Mouse (Mus musculus) erythroblast, adult 5-6 weeks (primary cell): Measurements from ENCODE around the gene Aff3. TPM values are rescaled to one million over a fixed set of nuclear protein-coding genes. Genes with fewer than 3 reads are reported as not detected.

Experiments
- ATAC-seq: replicated peaks from 2 replicates; pipeline ENCODE4 v1.8.0; 2016; ENCODE audit warnings: moderate number of reproducible peaks, mild to moderate bottlenecking, moderate TSS enrichment, inconsistent platforms; ENCODE audit not compliant: poor library complexity, low FRiP score, severe bottlenecking
- total RNA-seq, 2 experiments: library from RNA; stranded (forward) in 1 of 2; stranded (reverse) in 1 of 2; fragments of 150-400 nt in 1 of 2; fragments of 200-764, 138-1000 nt in 1 of 2; gene quantifications; 2 replicates each; pipeline versions ENCODE4 v1.2.3 to v1.2.4; 2015 to 2017; ENCODE audit warnings: low replicate concordance in 2 of 2

Aff3 gene
- total RNA-seq, 2 experiments from 2014 or later: 2.0 to 15.0 TPM

DNA sequence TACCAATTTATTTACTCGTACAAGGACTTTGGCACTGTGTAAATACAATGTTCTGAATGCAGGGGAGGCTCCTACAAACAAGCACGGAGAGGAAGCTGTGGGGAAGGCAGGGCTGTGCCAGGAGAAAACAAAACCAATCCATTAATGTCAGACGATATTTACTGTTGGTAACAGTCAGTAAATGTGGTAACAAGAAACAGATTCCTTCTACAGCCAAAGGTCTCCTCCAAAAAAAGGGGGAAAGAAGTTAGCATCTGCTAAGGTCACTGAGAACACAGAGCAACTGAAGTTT lies 356.1 kb downstream of the Aff3 start:
- no peak for ATAC-seq

DNA sequence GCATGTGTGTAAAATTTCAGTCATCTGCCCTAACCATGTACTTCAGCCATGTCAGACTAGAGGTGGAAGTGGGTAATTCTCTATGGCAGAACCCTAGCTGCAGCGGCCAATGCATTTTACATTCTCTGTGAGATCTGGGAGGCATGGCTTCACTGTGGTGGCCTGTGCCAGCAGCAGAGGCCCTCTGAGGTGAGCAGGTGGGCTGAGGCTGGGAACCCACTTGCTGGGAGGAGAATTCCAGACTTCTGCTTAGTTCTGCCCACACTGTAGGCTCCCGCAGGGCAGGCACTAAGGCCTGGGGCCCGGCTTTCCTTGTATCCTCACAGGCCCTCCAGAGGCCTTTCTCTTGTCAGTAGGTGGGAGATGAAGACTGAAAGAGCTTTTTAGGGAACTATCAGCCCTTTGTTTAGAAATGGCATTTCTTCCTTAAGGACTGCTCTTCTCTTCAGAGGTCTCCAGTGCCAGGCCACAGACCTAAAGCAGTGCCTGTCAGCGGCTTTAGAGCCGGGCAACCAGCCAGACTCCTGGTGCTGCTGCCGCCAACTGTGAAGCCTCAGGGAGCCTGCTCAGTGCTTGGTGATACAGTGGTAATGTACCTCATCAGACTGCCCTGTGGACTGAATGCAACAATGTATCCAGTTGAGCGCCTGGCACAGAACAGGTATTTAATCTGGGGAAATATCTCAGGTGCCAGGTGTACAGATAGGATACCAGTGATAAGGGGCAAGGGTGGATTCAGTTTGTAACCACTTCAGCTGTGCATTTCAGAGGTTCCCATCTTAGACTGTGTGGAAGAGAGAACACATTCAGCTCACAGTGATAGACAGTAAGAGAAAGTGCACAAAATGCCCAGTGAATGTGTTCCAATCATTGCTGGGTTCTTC lies 356.7 kb downstream of the Aff3 start:
- ATAC-seq: no peak

DNA sequence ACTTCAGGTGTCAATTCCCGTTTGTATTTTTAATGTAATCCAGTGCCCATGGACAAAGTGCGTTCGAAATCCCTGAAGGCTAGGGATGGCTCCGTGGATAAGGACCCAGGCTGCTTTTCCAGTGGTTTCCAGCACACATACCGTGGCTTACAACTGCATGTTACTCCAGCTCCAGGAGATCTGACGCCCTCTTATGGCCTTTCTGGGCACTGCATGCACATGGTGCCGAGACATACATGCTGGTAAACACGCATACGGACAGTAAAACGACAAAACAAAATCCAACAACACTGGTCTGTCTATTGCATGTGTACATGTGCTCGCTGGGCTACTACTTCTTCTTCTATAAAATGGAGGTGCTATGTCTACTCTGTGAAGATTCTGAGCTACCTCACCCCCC lies 357.5 kb downstream of the Aff3 start:
- no peak for ATAC-seq

DNA sequence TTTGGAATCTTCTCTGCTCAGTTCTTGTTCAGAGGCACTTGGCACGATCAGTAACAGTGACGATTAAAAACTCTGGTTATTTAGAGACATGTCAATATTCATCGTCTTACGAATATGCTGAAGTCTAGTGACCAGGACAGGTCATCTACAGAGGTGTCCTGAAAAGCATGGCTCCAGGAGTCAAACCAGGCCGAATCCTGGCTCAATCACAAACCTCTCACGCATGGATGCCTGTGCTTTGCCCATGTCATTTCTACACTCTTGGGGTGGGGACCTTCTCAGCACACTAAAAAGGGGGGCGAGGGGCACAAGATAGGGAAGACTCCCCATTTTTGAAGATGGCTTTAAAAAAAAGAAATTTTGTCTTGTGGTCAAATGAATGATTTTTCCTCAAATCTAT lies 358.6 kb downstream of the Aff3 start:
- no peak for ATAC-seq

DNA sequence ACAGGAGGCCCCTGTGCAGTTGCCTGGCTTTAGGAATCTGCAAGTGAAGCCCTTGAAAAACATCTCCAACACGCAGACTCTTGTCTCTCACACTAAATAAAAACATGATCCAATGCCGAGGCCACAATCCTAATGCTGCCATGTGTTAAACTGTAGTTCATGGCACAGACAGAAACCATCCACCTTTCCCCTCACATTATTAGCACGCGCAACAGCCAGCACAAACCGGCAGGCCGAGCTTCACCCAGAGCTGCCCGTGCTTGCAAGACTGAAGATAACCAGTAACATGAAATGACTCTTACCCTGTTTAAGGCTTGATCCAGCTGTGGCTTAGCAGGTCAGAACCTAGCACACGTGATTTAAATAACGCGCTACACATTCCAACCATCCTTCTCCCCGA lies 360.4 kb downstream of the Aff3 start:
- no peak for ATAC-seq

DNA sequence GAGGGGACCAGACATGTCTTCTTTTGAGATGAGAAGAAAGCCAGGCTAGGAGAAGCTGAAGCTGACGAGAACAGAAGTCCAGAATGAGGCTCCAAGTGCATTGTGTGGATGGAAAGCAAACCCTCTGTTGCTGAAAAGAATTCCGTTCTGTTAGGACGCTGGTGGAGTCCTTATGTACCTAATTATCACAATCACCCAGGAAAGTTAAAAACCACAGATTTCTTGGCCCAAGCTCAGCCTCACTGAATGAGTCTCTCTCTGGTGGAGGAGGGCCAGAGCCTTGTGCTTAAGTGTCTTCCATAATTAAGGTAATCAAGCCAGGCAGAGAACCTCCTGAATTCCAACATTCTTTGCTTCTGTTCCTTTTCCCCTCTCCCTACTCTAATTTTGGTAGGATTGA lies 366.5 kb downstream of the Aff3 start:
- no peak for ATAC-seq

DNA sequence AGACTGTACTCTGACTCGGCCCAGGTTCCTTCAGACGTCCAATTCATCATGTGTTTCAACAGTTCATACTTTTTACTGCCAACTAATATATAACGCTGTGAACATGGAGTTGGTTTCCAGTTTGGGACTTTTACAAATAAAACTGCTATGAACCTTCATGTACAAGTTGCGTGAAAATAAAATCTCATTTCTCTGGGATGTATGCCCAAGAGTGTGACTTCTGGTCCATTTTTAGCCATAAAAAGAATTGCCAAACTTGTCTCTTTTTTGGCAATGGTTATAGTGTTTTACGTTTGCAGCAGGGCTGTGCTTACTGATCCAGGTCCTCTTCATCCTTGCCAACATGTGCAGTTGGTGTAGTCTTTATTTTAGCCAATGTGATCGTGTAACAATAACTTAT lies 369.8 kb downstream of the Aff3 start:
- no peak for ATAC-seq

DNA sequence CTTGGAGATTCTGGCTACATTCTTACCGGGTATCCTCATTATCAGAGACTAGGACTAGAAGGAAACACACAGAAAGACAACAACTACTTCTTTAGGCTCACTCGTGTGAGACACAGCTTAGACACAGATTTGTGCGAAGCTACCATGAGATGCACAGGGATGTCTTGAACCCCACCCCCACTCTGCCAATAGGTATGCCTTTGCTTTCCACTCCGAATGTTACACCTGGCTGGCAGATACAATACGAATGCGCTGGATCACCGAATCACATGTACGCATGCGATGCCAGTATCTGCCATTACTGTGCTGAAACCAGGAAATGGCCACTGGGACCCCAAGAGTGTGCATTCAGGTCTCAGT lies 370.4 kb downstream of the Aff3 start:
- no peak for ATAC-seq

DNA sequence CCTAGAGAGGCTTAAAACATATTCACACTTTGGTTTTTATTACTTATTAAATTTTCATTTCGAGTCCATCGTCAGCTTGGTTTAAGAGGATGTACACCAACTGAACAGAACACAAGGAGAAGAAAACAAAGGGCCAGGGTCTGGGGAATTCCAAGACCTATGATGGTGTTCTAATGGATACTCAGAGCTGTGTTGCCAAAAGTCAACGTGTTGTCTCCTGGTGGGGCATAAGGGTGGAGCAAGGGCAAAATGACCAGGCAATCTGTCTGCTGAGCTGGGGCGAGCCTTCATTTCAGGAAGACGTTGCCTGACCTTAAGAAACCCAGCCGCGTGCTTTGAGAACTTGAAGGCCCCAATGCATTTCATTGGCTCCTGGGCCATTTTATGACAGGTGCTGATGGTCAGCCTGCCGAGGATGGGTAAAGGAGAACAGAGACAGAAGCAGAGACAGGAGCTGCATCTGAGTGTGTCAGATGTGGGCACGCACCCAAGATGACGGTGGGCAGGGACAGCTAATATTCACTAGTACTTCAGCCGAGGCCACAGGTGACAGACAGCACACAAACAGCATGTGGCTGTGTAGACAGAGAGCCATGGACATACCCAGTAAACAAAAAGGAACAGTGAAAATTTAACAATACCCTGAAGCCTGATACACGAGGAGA lies 371.0 kb downstream of the Aff3 start:
- no peak for ATAC-seq

DNA sequence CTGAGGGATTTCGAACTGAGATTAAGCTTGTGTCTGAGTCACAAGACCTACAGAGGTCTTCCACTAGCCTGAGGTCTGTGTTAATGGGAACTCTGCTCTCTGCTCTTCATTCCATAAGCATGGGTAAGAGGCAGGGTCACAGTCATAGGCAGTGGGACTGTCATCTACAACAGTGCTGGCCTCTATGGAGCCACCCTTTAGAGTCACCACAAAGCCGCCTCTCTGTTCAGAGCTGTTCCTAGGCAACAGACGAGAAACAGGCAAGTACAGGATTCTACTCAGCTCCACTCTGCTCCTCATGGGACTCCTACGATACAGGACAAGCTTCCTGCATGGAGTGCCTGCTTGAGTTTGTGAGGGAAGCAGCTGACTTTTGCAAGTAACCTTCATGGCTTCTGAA lies 371.9 kb downstream of the Aff3 start:
- no peak for ATAC-seq

DNA sequence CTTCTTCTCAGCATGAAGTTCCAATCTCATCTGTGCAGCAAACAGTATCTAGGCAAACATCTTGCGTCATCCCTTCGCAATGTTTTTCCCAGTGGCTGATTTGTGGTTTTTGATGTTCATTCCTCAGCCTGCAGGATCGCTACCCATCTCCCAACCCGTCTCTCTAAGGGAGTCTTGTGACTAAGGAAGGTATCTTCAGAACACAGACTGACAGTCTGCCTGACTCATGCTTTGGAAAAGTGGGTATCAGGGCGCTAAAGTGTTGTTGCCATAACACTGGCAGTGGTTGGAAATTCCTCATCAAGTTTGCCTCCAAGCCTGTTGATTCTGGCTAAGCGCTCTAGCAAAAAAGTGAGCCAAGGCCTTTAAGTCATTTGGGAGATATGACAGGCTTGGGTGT lies 372.8 kb downstream of the Aff3 start:
- no peak for ATAC-seq

DNA sequence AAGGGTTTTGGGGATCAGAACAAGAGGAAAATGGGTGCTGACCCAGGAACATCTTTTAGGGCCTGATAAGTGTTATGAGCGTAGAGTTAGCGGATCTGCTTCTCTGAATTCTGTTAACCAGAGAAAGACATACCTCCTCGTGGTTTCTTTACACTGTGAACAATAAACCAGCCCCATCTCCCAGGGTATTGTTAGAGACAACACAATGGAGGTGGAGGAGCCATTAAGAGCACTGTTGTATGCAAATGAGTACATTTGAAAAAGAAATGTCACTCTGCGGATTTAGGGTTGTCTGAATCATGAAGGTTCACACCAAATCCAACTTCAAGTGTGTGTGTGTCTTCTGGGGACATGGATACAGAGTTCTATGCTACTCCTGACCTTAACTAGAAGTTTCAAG lies 373.3 kb downstream of the Aff3 start:
- ATAC-seq: no peak

DNA sequence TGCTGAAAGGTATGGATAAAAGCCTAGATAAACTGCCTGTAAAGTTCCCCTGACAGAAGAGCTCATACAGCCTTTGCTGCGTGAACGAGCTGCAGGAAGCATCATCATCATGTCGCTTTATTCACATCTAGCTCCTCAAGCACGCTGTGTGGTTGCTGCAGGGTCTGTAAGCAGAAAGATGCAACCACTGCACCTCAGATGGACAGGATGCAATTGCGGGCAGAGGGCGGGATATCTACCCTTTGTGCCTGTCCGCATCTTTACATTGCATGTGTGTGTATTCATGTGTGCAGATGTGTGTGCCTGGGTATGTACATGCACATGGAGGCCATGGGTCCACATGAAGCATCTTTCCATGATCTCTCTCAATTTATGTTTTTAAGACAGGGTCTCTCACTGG lies 373.9 kb downstream of the Aff3 start:
- ATAC-seq: no peak

DNA sequence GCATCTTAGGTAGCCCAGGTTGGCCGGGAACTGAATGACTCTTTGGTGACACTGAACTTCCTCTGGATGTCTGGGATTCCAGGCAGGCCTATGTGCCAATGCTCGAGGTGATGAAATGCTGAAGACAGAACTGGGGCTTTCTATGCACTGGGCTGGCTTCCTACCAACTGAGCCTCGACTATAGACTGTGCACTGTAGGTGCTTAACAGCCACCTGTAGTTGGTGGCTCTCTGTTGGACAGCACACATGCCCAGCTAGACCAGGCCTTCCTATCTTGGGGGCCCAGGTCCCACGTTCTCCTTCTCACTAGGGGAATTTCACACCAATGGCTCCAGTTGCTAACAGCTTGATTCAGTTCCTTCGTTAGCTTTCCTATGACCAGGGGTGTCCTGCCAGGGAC lies 374.9 kb downstream of the Aff3 start:
- ATAC-seq: no peak

DNA sequence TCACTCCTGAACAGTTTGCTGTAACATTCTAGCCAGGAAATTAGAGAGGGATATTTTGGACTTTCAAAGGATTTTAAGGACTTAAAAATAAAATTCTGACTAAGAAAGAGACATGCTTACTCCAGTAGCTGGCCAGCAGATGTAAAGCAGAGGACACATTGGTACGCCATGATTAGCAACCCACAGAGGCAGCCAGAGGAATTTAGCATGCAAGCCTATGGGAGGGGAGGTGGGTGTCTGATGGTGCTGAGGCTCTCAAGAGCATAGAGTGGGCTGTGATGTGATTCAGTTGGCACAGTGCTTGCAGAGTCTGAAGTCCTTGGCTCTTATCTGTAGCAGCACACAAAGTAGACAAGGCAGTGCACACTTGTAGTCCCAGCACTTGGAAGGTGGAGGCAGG lies 376.0 kb downstream of the Aff3 start:
- no peak for ATAC-seq

DNA sequence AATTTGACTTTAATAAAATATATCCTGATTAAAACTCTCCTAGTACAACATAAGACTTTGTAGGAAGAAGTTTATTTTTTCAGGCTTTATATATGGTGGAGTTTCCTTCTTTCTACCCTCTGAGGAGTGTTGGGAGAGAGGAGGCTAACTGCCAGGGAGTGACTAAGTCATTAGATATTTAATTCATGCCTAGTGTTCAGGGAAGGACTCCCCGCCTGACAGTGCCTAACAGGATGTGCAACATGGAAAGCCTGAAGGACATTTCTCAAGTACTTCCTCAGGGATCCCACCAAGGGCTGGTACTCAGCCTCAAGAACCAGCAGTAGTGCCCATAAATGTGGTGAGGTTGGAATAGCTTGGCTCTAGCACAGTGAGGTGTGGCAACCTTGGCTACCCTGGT lies 378.2 kb downstream of the Aff3 start:
- ATAC-seq: no peak

DNA sequence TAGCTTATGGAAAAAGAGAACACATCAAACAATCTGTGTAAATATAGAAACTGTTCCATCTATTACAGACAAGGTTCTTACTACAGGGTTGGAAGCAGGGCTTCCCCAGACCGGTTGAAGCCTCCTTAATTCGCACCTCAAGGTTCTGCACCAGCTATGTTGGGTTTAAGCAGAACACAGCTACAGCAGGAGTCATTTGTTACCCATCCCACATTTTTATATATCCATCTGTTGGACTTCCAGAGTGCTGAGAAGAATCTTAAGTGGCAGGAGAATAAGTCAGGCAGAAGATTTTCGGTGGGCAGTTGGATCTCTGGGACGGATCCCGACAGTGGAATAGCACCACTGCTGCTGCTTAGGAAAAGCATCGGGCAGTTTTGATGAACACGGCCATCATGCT lies 384.2 kb downstream of the Aff3 start:
- no peak for ATAC-seq

DNA sequence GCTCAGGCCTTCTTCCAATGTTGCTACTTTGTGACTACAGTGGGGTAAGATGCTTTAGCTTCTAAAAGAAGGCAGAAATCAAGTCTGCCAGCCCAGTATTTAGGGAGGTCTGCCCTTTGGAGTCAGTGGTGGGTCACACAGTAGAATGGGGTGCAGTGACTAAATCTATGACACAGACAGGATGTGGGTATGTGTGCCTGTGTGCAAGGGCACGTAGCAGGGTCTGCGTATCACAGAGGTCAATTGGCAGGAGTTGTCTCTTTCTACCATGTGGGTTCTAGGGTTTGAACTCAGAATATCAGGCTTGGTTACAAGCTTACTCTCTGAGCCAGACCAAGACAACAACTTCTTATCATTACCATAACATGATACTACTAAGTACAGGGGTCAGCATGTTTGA lies 393.4 kb downstream of the Aff3 start:
- no peak for ATAC-seq

DNA sequence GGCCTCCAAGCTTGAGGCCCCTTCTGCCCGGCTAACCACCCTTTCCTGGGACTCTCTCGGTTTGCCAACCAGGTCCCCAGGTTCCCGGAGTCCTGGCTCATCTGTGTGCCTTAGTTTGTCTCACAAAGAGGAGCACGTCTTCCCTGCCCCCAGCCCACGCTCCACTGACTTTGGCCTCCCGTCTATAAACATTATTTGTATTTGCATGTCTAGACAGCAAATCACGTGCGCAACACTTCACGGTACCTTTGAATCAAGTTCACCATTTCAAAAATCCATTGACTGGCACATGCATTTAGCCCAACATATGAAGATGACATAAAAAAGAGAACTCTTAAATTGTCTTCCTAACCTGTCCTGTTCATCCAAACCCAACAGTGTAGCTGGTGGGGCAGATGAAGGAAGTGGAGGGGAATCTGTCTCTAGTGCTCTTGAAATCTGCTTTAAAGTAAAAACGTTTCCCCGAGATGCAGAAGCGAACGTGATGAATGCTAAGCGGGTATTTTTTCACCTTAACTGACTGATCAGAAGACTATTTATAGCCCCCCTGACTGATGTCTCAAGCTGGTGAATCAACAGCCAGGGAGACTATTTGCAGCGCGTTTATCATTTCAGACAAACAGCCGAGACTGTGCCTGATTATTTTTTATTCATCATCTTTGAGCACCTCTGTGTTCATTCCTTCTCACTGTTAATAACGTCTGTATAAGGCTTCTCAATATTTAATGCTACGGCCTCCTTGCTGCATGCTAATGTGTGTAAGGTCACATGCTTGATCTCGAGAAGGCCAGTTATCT lies 396.3 kb downstream of the Aff3 start:
- ATAC-seq: no peak

DNA sequence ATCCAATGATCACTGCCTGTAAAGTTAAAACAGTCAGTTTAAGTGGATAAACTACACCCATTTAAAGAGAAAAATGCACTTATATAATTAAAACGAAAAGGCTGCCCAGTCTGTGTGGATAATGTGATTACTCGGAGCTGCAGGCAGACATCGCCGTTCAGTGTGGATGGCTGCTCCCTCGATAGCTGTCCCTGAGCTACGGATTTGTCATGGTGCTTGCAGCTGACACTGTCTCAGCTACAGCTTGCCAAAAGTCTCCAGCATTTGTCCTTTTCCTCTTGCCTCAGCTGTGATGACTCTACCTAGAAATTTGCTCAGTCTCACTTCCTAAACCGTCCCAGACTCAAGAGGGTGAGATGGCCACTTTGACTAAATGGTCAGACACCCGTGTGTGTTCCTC lies 401.5 kb downstream of the Aff3 start:
- ATAC-seq: no peak
